Mouse (Mus musculus) embryonic stem cell, embryonic (primary cell): ENCODE data around the gene Rtel1.

ENCODE experiments used
- CTCF ChIA-PET, 4 experiments: fragments of 300-600 bp in 2 of 4; fragments of 350-600 bp in 2 of 4; sonication (Branson Sonifier 250); formaldehyde crosslinking; loops; one replicate each; lab custom pipeline; 2022; ENCODE audit warnings: inconsistent platforms in 2 of 4; lab: Charles Lee
- POLR2A ChIA-PET, 4 experiments: fragments of 300-600 bp in 2 of 4; fragments of 350-600 bp in 2 of 4; sonication (Branson Sonifier 250); formaldehyde crosslinking; loops; one replicate each; lab custom pipeline; 2022; ENCODE audit warnings: antibody characterized with exemption in 4 of 4, inconsistent platforms in 1 of 4; lab: Charles Lee

Rtel1 gene

DNA sequence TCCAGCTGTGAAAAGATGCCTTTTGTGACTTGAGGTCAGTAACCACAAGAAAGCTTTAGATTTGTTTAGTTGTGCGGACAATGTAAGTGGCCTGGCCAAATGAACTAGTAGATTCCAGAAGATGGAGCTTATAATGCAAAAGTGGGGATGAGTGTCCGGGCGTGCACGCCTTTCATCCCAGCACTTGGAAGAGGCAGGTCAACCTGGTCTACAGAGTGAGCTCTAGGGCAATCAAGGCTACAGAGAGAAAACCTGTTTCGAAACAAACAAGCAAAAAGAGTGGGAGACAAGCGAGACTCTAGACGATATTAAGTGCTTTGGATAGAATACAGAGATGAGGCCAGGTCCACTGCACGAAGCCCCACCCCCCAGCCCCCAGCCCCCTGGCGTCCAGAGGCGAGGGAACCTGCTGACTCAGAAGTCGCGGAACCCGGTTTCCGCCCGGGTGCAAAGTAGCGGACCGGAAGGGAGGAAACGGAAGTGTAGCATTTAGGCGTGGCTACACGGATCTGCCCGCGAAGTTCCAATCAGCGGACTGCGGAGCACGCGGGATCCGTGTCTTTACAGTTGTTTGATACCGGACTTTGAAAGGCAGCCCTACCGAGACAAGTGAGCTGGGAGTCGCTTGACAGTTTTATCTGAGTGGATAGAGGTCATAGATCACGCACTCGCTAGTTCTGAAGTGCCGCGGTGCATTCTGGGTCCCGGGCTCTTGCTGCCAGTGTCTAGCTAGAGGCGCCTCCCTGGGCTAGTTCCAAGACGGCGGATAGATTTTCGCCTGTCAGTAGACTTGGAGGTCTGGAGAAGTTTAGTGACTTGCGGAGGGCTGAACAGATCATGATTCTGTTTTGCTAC is at the start of gene Rtel1:
Gene Rtel1 (plus strand): TSS at position 492 of the 855 bp plus-strand sequence.
- CTCF ChIA-PET = interaction anchor here (0.6 to 3.2 kb wide), 14 partner anchors 12 to 359 kb away, joined by 3 to 16 read pairs (median 4); partner anchors contain the start of genes Ppdpf (in 4 of the 4), Arfrp1 (in 1 of the 4) and Zgpat (in 1 of the 4)
- POLR2A ChIA-PET = interaction anchor here (0.6 to 9.0 kb wide), 46 partner anchors 8 to 1144 kb away, joined by 3 to 103 read pairs (median 4); partner anchors contain the start of genes Arfrp1 (in 3 of the 4), Ppdpf (in 3 of the 4), Zgpat (in 3 of the 4) and Fndc11 (in 2 of the 4)

DNA sequence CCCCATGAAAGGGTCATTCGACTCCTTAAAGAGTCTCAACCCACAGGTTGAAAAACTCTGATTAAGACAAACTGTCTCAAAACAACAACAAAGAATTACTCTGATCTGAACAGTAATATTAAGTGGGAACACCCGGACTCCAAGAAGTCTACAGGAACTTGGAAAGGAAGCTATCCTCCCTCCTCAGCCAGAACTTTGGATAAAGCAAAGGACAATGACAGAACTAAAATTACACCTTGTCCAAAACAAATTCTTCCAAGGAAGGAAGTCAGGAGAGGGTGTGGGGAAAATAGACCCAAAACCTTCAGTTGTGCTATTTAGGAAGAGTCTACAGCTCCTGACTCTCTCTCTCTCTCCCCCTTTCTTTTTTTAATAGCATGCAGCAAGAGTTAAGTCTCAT is 47.4 kb upstream of the Rtel1 start:
- ChIA-PET POLR2A (interaction anchor here in 2 of 4 experiments (0.7 to 1.3 kb wide), 2 partner anchors 36 to 371 kb away, joined by 3 read pairs; no protein-coding TSS in a partner anchor), CTCF (no interaction called here)

DNA sequence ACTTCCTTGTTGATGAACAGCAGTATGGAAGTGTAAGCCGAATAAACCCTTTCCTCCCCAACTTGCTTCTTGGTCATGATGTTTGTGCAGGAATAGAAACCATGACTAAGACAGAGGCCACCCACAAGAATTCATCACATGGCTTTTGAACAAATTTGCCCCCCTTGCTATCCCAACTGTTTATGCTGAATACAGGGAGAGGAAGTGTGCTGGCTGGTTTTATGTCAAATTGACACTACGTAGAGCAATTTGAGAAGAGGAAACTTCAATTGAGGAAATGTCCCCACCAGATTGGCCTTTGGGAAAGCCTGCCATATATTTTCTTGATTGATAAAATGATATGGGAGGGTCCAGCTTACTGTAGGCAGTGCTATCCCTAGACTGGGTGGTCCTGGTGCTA is 45.7 kb upstream of the Rtel1 start:
- ChIA-PET POLR2A (interaction anchor here in 1 of 4 experiments (1.5 to 1.6 kb wide), 2 partner anchors 85 to 87 kb away, joined by 3 read pairs; partner anchors contain the start of gene Ppdpf), CTCF (no interaction called here)

DNA sequence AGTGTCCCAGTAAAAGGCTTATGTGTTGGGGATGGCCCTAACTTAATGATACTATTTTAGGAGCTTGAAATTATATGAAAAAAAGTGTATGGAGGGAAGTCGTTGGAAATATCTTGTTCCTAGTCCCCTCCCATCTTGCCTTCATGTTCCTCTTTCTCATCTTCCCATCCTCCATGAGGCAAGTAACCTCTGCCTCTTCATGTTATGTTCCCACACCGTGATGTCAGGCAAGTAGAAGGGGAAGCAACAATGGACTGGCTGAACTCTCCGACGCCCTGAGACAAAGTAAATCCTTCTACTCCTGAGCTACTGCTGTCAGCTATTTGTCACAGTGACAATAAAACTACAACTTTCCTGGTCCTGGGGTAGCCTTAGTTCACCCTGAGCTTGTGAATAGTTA is 44.9 kb upstream of the Rtel1 start:
- ChIA-PET CTCF (no interaction called here), POLR2A (interaction anchor here in 1 of 4 experiments (1.5 to 2.5 kb wide), 3 partner anchors 11 to 86 kb away, joined by 3 to 16 read pairs (median 3); no protein-coding TSS in a partner anchor)

DNA sequence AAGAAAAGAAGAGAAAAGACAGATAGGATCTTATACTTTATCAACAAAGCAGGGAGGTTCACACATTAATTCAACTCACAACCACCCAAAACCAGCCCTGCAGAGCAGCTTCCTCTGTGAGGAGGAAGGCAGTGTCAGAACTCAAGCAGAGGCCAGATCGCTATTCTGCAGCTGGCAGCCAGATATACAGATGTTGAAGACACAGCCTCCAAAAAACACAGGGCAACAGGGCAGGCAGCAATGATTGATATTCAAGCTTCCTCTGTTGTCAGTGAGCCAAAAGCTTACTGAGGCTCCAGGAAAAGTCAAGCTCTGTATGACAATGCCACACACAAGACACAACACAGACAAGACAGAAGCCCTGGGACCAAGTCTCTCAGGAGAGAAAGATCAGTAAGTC is 42.8 kb upstream of the Rtel1 start:
- CTCF ChIA-PET = interaction anchor here in 2 of 4 experiments (0.6 to 1.2 kb wide), 3 partner anchors 90 to 1310 kb away, joined by 3 to 6 read pairs (median 5); partner anchors contain the start of gene Ppdpf (in 1 of the 2)
- POLR2A ChIA-PET = interaction anchor here in 2 of 4 experiments (0.6 to 2.5 kb wide), 9 partner anchors 9 to 81 kb away, joined by 3 to 16 read pairs (median 3); partner anchors contain the start of genes Ptk6 (in 1 of the 2) and Rtel1 (in 1 of the 2)

DNA sequence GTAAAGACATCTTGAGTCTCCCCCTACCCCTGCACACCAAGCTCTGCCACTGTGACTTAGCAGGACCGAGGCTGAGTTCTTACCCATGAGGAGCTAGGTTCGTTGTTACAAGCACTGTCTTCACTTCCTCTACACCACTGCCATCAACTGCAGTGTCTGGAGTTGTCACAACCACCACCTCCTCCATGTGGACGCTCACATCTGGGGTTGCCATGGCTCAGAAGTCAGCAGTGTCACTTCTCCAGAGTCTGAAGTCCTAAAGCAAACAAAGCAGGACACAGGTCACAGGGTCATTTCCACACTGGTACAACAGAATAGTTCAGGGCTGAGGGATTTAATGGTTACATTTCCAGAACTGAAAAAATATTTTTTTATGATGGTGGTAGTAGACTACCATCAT is 41.7 kb upstream of the Rtel1 start:
- POLR2A ChIA-PET = interaction anchor here in 2 of 4 experiments (0.6 to 2.9 kb wide), 8 partner anchors 8 to 146 kb away, joined by 3 to 7 read pairs (median 4); no protein-coding TSS in a partner anchor
- CTCF ChIA-PET = no interaction called here

DNA sequence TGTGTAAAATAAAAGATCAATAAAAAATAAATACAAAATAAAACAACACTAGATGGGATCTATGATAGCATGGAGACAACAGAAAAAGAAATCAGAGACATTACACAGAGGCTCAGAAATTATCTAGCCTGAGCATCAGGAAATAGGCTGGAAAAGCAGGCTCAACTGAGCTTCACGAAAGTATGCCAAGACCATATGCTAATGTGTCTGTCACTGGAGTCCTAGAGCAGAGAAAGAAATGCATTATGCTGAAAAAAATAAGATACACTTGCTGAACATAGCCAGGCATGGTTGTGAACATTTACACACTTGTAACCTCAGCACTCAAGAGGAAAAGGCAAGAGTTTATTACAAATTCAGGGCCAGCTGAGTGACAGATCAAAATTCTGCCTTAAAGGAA is 39.6 kb upstream of the Rtel1 start:
- ChIA-PET POLR2A (interaction anchor here in 2 of 4 experiments (0.7 to 2.9 kb wide), 5 partner anchors 16 to 323 kb away, joined by 3 to 7 read pairs (median 5); no protein-coding TSS in a partner anchor), CTCF (interaction anchor here in 2 of 4 experiments (0.6 to 0.7 kb wide), 3 partner anchors 34 to 243 kb away, joined by 4 to 7 read pairs (median 7); no protein-coding TSS in a partner anchor)

DNA sequence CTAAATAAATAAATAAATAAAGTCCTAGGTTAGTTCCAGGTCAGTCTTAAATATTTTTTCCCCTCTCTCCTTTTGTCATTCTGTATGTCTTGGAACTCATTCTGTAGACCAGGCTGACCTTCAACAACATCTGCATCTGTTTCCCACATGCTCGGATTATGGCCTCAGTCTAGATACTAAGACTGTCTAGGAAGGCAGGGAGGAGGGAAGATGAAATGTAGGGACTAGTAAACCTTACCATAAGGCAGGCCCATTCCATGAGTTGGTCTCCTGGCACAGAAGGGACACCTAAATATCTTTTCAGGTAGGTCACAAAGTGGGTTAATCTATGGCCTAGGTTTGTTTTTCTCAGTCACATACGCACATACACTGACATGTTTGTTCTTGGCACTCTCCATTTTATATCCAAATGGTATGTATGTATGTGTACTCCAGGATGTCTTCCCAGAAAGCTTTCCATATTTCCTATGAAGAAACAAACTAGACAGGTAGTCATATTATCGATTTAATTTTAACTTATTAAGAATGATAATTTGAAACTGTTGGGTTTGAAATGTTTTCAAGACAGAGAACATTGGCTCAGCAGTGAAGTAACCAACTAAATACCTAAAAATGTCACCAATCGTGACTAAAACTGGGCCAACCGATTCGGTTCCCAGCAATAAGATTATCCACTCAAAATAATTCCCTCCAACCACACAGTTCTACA is 32.8 kb upstream of the Rtel1 start:
- ChIA-PET POLR2A (interaction anchor here (0.5 to 3.1 kb wide), 19 partner anchors 9 to 314 kb away, joined by 3 to 16 read pairs (median 4); partner anchors contain the start of gene Ppdpf (in 2 of the 4)), CTCF (no interaction called here)

DNA sequence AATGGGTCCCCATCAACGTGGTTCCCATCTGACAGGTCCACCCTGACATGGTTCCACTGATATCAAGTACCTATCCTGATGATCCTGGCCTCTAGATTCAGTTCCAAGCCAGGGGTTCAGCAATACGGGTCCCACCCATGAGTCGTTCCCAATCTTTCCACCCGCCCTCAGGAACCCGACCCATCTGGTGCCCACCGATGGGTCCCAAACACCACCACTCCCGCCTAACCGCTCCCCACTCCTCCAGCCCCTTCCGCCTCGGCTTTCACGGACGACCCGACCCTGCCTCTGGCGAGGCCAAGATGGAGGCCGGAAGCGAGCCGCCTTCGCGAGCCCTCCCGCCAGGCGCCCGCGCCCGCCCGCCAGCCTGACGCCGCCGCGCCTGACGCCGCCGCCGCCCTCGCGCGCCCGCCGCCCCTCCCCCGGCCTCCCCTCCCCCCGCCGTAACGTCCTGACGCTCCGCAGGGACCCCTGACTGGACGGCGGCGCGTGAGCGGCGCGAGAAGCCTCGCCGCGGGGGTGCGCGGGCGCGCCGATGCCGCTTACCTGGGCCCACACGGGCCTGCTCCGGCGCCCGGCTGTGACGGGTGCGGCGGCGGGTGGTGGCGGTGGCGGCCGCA is 32.1 kb upstream of the Rtel1 start:
- ChIA-PET POLR2A (interaction anchor here in 1 of 4 experiments (1.6 kb wide), 1 partner anchor 31 kb away, joined by 4 read pairs; no protein-coding TSS in a partner anchor), CTCF (no interaction called here)

DNA sequence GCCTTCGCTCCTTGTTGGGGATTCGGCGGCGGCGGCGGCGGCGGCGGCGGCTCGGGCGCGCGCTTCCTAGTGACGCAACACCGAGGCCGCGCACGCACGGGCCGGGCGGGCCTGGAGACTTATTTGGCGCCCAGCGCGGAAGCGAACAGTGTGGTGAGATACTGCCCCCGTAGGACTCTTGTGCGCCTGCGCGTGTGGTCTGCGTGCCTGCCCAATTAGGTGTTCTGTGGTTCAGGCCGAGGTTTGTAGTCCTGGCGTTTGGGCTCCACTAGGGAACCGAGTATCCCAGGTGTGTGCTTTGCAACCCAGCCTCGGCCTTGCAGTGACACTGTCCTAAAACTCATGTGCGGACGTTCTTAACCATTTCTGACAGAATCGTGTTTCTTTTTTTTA is 31.6 kb upstream of the Rtel1 start, which contains the start of gene Gmeb2:
Gene Gmeb2 (minus strand): TSS at position 78 of the 393 bp plus-strand sequence.
- POLR2A ChIA-PET = interaction anchor here in 2 of 4 experiments (0.9 to 2.0 kb wide), 8 partner anchors 10 to 101 kb away, joined by 3 to 9 read pairs (median 4); partner anchors contain the start of genes Ppdpf (in 1 of the 2) and Stmn3 (in 1 of the 2)
- CTCF ChIA-PET = interaction anchor here in 1 of 4 experiments (0.8 kb wide), 1 partner anchor 43 kb away, joined by 3 read pairs; no protein-coding TSS in a partner anchor

DNA sequence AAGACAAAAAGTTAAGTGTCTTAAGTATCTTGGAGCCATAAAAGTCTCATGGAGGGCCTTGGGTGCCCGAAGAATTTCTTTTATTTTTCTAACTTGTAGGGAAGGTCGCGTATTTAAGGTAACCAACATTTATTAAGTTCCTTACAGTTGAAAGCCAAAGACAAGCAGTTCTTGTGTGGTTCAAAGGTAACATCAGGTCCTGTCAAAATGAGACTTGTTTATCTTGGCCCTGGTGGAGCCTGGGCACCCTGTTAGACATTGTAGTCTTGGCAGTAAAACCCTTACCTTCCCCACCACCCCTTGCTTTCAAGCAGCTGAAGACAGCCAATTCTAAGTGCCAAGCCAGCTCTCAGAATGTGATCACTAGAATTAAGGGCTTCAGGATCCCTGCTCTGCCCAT is 30.8 kb upstream of the Rtel1 start:
- CTCF ChIA-PET = interaction anchor here in 3 of 4 experiments (0.8 to 1.1 kb wide), 4 partner anchors 18 to 100 kb away, joined by 3 to 4 read pairs (median 4); no protein-coding TSS in a partner anchor
- POLR2A ChIA-PET = interaction anchor here in 2 of 4 experiments (0.6 to 2.0 kb wide), 16 partner anchors 11 to 310 kb away, joined by 3 to 9 read pairs (median 3); partner anchors contain the start of genes Ppdpf (in 2 of the 2), Fndc11 (in 1 of the 2), Samd10 (in 1 of the 2) and Stmn3 (in 1 of the 2)

DNA sequence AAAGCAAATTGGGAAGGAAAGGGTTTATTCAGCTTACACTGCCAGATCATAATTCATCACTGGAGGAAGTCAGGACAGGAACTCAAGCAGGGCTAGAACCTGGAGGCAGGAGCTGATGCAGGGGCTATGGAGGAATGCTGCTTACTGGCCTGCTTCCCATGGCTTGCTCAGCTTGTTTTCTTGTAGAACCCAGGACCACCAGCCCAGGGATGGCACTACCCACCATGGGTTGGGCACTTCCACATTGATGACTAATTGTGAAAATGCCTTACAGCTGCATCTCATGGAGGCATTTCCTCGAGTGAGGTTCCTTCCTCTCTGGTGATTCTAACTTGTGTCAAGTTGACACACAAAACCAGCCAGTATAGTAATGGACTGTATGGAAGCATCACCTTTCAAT is 28.6 kb upstream of the Rtel1 start:
- CTCF ChIA-PET = no interaction called here
- POLR2A ChIA-PET = interaction anchor here in 2 of 4 experiments (0.7 to 2.1 kb wide), 4 partner anchors 16 to 104 kb away, joined by 3 to 4 read pairs (median 4); partner anchors contain the start of gene Ppdpf (in 1 of the 2)

DNA sequence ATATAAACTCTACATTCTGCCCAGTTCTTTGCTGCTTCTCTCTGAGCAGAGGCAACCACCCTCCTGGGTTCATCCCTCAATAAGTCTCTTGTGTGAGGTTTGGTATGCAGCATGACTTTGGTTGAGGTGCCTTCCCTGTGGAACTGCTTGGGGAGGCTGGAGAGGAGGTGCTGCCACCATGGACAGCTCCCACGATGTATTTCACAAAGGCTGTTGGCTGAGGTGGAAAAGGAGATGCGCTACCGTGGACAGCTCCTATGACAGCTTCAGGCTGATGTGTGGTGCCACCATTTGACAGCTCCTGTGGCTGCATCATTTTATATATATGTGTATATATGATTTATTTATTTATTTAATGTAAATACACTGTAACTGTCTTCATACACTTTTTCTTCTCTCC is 17.5 kb upstream of the Rtel1 start:
- ChIA-PET POLR2A (interaction anchor here in 2 of 4 experiments (0.6 to 2.6 kb wide), 9 partner anchors 10 to 413 kb away, joined by 3 to 11 read pairs (median 3); partner anchors contain the start of genes Oprl1 (in 1 of the 2), Ppdpf (in 1 of the 2) and Rtel1 (in 1 of the 2)), CTCF (interaction anchor here in 2 of 4 experiments (0.8 to 2.7 kb wide), 6 partner anchors 21 to 297 kb away, joined by 3 to 9 read pairs (median 3); partner anchors contain the start of genes Ppdpf (in 2 of the 2) and Samd10 (in 1 of the 2))

DNA sequence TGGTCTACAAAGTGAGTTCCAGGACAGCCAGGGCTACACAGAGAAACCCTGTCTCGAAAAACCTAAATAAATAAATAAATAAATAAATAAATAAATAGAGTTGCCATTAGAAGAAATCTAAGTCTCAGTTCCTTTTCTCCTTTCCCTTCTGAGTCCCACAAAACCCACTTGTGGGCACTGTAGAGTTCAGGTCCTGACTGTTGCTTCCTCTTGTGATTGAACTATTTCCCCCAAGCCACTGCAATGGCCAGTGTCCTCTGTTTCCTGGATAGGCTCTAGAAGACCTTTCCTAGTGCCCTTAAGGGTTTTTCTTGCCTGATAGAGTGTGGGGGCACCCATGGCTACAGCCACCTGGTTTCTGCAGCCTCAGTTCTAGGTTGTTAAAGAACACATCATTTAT is 14.6 kb upstream of the Rtel1 start:
- ChIA-PET CTCF (interaction anchor here in 1 of 4 experiments (1.0 kb wide), 1 partner anchor 118 kb away, joined by 3 read pairs; the partner anchor contains the start of gene Ppdpf), POLR2A (interaction anchor here in 1 of 4 experiments (1.1 to 1.2 kb wide), 2 partner anchors 8 to 28 kb away, joined by 3 to 5 read pairs; no protein-coding TSS in a partner anchor)

DNA sequence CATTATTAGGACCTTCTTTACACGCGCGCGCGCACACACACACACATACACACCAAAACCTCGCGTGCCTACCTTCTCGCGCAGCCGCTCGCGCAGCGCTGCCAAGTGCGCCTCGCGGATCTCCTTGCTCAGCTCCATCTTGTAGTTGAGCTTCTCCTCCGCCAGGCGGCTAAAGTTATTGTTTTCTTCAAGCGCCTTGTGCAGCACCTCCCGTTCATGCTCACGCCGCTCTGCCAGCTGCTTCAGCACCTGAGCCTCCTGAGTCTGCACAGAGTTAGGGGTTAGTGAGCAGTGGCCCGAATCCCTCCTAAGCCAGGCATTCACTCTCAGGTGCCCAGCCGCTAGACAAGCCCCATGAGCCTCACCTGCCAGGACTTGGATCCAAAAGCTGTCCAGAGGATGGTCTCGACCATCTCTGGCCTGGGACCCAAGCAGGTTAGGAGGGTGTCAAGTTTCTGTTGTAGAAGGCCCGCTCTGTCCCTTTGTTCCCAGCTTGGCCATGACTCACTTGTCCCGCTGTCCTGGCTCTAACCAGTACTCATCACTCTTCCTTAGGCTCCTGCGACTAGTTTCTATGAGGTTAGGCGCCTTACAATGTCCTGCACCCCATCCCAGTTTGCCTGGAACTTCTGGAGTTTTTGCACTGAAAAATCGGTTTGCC is 12.3 kb upstream of the Rtel1 start:
- POLR2A ChIA-PET = interaction anchor here (0.6 to 3.3 kb wide), 43 partner anchors 8 to 371 kb away, joined by 3 to 32 read pairs (median 4); partner anchors contain the start of genes Ppdpf (in 3 of the 4), Rtel1 (in 3 of the 4), Arfrp1 (in 2 of the 4) and Zgpat (in 2 of the 4)
- CTCF ChIA-PET = interaction anchor here (0.5 to 3.0 kb wide), 49 partner anchors 9 to 427 kb away, joined by 3 to 21 read pairs (median 4); partner anchors contain the start of genes Ppdpf (in 3 of the 4), Rtel1 (in 2 of the 4), Srms (in 2 of the 4) and Arfrp1 (in 1 of the 4)

DNA sequence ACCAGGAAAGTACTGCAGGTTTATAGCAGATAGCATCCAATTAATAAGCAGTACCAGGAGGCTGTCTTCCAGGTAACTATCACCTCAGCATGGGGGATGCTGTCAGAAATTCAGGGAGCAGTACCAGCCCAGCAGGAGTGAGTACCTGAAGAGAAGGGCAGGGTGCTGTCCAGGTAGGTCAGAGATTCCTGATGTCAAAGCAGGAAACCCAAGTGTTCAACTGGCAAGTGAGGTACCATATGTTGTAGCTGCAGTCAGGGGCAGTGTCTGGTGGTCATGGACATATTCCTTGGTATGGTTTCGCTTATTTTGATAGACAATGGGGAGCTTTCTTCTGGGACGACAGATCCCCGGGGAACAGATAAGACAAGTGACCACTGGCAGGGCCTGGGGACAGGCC is 7.1 kb upstream of the Rtel1 start:
- POLR2A ChIA-PET = interaction anchor here in 2 of 4 experiments (0.6 to 2.1 kb wide), 9 partner anchors 9 to 123 kb away, joined by 3 to 13 read pairs (median 3); no protein-coding TSS in a partner anchor
- CTCF ChIA-PET = interaction anchor here in 1 of 4 experiments (0.6 kb wide), 1 partner anchor 16 kb away, joined by 4 read pairs; no protein-coding TSS in a partner anchor
